Mouse (Mus musculus): ENCODE results near the gene Cebpe. TPM values are rescaled to one million over a fixed set of nuclear protein-coding genes. Genes with fewer than 3 reads are reported as not detected.

Gene Cebpe
- polyA plus RNA-seq, 1 experiment from 2014 or later: not detected

DNA sequence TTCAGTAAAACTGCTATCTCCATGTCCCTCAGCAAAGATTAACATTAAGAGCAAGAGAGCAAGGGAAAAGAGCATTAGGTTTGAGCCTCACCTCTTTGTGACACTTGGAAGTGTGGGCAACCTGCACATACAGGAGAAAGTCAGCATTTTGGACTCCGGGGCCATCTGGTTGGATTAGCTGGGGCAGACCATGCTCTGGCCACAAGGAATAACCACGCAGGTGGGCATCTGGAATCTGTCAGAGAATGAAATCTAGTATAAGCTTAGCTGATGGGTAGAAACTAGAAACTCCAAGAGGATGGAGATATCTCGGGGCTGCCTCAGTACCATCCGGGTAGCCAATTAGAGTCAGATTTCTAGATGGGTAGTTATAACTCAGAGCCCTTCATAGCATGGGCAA, 15.2 kb downstream of the Cebpe start:
- H3K4me1 ChIP-seq: no peaks in the 10 kb centered on the region
- no peak overlapping the region for H3K27ac ChIP-seq (replicated peaks)
- H3K27me3 ChIP-seq: no peaks in the 10 kb centered on the region
- WGBS: 91% methylated on average over 4 of the region's 4 CpGs
- no peak overlapping the region for H3K9ac ChIP-seq (replicated peaks)
- H3K9me3 ChIP-seq: no peaks in the 10 kb centered on the region
- 0 out of 2 replicates have a peak, but pooled peaks cover 13% of the 10 kb centered on the region for H3K36me3 ChIP-seq
- ATAC-seq (replicated peaks): no peak
- H3K4me3 ChIP-seq: no peak overlapping the region
- no peak overlapping the region for H3K4me2 ChIP-seq (replicated peaks)

DNA sequence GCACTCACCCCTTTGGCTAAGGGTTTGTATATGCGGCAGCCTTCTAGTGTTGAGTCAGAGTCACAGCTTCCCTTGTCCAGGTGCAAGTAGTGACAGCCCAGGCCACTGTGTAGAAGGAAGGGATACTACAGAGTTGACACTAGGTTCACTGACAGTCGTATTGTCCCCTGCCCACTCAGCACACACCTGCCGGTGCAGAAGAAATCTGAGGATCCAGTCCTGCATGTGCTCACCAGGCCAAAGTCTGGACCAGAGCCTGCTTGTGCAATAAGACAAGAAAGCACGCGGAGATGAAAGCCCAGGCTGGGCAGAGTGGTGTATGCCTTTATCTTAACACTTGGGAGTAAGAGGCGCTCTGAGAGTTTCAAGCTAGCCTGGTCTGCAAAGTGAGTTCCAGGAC, 16.9 kb downstream of the Cebpe start:
- H3K9me3 ChIP-seq: no peaks in the 10 kb centered on the region
- H3K4me1 ChIP-seq: no peaks in the 10 kb centered on the region
- H3K9ac ChIP-seq (replicated peaks): no peak overlapping the region
- no peaks in the 10 kb centered on the region for H3K27me3 ChIP-seq
- 87% methylated on average over 6 of the region's 6 CpGs for WGBS
- H3K4me3 ChIP-seq: no peak overlapping the region
- ATAC-seq (replicated peaks): no peak
- H3K4me2 ChIP-seq (replicated peaks): no peak overlapping the region
- peaks cover 23% of the 10 kb centered on the region for H3K36me3 ChIP-seq
- H3K27ac ChIP-seq (replicated peaks): no peak overlapping the region

DNA sequence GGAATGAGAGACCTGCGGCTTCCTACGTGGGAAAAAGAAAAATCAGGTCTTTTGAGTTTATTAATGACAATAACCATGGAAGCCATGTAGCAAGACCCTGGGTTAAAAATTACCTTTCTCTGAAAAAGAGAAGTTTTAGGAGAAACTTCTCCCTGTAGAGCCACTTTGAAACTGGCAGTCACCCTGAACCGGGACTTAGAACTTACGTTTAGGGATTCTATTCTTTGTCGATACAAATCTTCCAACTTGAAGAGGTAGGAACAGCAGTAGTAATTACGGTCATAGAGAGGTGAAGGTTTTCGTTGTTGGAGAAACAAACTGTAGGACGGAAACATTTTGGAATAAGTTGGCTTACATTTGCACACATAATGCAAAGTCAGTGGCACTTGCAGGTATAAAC, 24.7 kb downstream of the Cebpe start:
- Histone ChIP-seq H3K4me3 (peak overlapping the region; percentile 83), H3K27ac (replicated peaks) (peak overlapping the region; percentile 67)

DNA sequence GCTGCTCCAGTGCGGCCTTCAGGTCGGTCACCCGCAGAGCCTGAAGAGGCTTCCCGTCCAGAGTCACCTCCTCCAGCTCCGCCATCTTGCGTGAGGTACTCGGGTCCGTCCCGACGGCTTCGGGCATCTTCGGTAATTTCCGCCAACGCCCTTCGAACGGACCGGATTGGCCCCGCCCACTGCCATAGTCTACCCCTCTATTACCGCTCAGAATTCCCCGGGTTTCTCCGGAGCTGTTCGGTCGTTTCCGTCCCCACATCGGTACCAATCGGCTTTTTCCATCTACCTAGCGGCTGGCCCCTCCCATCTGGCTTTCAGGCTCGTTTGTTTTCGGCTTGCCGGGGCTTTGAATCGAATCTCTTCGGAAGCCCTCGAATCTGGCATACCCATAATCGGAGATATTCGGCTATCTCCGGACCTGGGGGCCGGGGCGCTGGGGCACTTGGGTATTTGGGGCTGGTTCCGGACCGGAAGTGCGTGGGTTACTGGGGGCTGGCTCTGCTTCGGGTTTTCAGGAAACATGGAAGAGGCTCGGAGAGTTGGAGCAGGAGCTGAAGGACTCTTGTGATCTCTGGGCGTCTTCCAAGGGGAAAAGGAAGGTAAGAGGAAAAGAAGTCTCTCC, 25.3 kb downstream of the Cebpe start, which contains the start of gene Acin1:
TSS of gene Acin1 (minus strand) at position 410 of the 622 bp plus-strand sequence.
- under 1% methylated on average over 44 of the region's 44 CpGs for WGBS
- H3K4me2 ChIP-seq (replicated peaks): peak within 1 kb of the TSS; percentile 80
- H3K9me3 ChIP-seq: no peaks in the 10 kb centered on the region
- peak within 1 kb of the TSS; percentile 96 for H3K9ac ChIP-seq (replicated peaks)
- peaks cover 37% of the 10 kb centered on the region for H3K4me1 ChIP-seq
- H3K27me3 ChIP-seq: no peaks in the 10 kb centered on the region
- peak; percentile 98 for ATAC-seq (replicated peaks)
- peak within 1 kb of the TSS; percentile 94 for H3K27ac ChIP-seq (replicated peaks)
- peak within 1 kb of the TSS; percentile 83 for H3K4me3 ChIP-seq
- H3K36me3 ChIP-seq: peaks cover 34% of the 10 kb centered on the region

More for the DNA sequence above, 24.7 kb downstream of the Cebpe start:
- no peaks in the 10 kb centered on the region for H3K9me3 ChIP-seq
- 8% methylated on average over 8 of the region's 8 CpGs for WGBS
- peak overlapping the region; percentile 67 for H3K4me2 ChIP-seq (replicated peaks)
- no peaks in the 10 kb centered on the region for H3K27me3 ChIP-seq
- peaks cover 28% of the 10 kb centered on the region for H3K36me3 ChIP-seq
- no peak for ATAC-seq (replicated peaks)
- peak overlapping the region; percentile 64 for H3K9ac ChIP-seq (replicated peaks)
- peaks cover 37% of the 10 kb centered on the region for H3K4me1 ChIP-seq

DNA sequence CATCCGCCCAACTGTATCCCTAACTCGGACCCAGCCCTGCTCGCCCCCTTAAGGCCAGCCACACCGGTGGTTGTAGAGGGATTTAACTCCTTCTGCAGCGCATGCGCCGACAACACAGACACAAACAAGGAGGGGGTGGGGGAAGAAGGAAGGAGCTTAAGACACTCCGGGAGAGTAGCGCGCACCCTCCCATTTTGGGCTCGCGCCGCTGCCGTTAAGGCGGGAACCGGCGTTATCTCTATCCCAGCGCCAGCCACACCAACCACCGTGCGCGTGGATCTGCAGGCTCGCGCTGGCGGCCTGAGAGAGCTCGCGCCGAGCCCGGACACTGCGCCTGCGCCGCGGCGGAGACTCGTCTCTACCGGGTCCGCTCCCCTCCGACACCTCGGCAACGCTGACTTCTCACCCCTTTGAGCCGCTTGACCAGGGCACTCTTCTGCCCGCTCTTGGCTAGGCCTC, 25.9 kb downstream of the Cebpe start, which contains the start of gene 1700123O20Rik:
TSS of gene 1700123O20Rik (plus strand) at position 154 of the 459 bp plus-strand sequence.
- Histone ChIP-seq H3K27ac (replicated peaks) (peak within 1 kb of the TSS; percentile 94), H3K9ac (replicated peaks) (peak within 1 kb of the TSS; percentile 96), H3K36me3 (peaks cover 36% of the 10 kb centered on the region), H3K9me3 (no peaks in the 10 kb centered on the region), H3K4me3 (peak within 1 kb of the TSS; percentile 83), H3K27me3 (no peaks in the 10 kb centered on the region), H3K4me2 (replicated peaks) (peak within 1 kb of the TSS; percentile 80), H3K4me1 (peaks cover 37% of the 10 kb centered on the region)
- WGBS: under 1% methylated on average over 41 of the region's 41 CpGs
- ATAC-seq (replicated peaks): peak; percentile 75

DNA sequence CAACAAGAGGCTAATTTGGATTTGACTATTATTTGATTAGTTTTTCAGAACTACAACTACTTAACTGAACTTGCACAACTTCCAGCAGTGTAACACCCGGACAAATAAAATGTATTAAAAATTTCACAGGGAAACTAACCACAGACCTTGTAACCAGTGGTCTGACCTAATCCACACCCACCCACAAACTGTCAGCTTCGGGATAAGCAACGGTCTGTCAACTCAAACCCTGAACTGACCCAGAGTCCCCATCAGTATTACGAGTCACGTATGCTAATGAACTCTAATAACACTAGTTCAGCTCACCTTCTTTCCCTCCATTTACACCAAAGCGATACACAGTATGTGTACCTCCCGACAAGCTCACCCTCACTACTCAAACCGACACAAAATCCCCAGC, 26.5 kb downstream of the Cebpe start:
- Histone ChIP-seq H3K9me3 (no peaks in the 10 kb centered on the region), H3K27ac (replicated peaks) (peak overlapping the region; percentile 94), H3K36me3 (peaks cover 35% of the 10 kb centered on the region), H3K27me3 (no peaks in the 10 kb centered on the region), H3K4me3 (peak overlapping the region; percentile 83), H3K4me1 (peaks cover 37% of the 10 kb centered on the region), H3K4me2 (replicated peaks) (peak overlapping the region; percentile 80), H3K9ac (replicated peaks) (peak overlapping the region; percentile 96)
- 14% methylated on average over 8 of the region's 8 CpGs for WGBS
- ATAC-seq (replicated peaks): no peak

DNA sequence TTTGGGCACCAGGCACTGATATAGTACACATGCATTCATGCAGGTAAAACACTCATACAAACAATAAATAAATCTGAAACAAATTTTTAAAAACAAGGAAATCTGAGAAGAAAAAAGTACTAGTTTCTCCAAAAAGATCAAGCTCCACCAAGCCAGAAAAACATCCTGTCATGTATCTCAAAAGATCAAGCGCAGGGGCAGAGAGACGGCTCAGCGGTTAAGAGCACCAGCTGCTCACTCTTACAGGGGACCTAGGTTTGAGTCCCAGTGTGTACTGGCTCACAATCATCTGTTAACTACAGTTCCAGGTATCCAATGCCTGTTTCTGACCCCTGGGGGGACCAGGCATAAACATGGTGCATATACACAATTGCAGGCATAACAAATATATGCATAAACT, 29.6 kb downstream of the Cebpe start:
- 92% methylated on average over 3 of the region's 3 CpGs for WGBS
- Histone ChIP-seq H3K27me3 (no peaks in the 10 kb centered on the region), H3K9me3 (no peaks in the 10 kb centered on the region)

DNA sequence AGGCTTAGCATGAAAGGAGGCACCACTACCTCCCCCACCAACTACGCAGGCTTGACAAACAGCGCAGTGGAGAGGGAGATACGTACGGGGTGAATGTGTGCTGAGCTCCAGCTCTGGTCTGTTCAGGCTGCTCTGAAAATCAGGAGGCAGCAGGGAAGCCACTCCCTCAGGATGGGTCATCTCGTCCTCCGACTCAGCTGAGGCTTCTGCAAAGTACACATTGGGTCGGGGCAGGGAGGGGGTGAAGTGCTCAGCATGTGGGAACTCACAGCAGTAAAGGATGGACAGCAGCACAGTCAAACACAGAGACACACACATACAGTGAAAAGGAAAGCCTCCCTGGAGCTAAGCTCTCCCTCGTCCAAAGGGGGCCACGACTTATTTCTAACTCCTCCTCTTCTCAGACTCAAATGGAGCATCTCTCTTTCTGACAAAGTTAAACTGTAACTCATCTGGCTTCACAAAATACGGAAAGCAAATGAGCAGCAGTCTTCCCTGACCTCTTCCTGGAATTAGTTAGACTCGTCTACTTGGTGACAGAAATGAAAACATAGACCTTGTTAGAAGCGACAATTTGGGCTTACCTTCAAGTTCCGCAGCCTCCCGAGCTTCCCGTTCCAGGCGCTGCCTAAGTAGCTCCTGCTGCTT, 33.2 kb downstream of the Cebpe start:
- no peak for ATAC-seq (replicated peaks)
- H3K4me3 ChIP-seq: no peak overlapping the region
- 88% methylated on average over 16 of the region's 16 CpGs for WGBS
- peaks cover 60% of the 10 kb centered on the region for H3K36me3 ChIP-seq
- H3K27me3 ChIP-seq: no peaks in the 10 kb centered on the region
- H3K9me3 ChIP-seq: no peaks in the 10 kb centered on the region
- peaks cover 4% of the 10 kb centered on the region; the same call in 1 of the 2 replicates for H3K4me1 ChIP-seq
- no peak overlapping the region for H3K9ac ChIP-seq (replicated peaks)
- no peak overlapping the region for H3K27ac ChIP-seq (replicated peaks)
- H3K4me2 ChIP-seq (replicated peaks): no peak overlapping the region

More for the DNA sequence above, 29.6 kb downstream of the Cebpe start:
- H3K4me3 ChIP-seq: no peak overlapping the region
- peaks cover 40% of the 10 kb centered on the region for H3K36me3 ChIP-seq
- no peak overlapping the region for H3K27ac ChIP-seq (replicated peaks)
- no peak overlapping the region for H3K4me2 ChIP-seq (replicated peaks)
- no peak for ATAC-seq (replicated peaks)
- H3K9ac ChIP-seq (replicated peaks): no peak overlapping the region
- H3K4me1 ChIP-seq: peaks cover 20% of the 10 kb centered on the region

DNA sequence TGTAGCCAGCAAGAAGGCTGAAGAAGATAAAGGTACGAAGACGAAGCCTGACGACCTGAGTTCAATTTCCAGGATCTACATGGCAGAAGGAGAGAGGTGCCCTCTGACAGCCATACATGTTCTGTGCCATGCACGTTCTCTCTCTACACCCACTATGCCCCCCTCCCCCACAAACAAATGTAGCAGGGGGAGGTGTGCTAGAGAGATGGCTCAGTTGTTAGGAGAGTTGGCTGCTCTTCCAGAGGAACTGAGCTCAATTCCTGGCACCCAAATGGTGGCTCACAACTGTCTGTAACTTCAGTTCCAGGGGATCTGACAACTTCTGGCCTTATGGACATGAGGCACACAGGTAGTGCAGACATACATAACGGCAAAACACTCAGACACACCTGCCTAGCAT, 35.7 kb downstream of the Cebpe start:
- Histone ChIP-seq H3K9ac (replicated peaks) (no peak overlapping the region), H3K27ac (replicated peaks) (no peak overlapping the region), H3K4me1 (no peaks in the 10 kb centered on the region), H3K36me3 (peaks cover 64% of the 10 kb centered on the region), H3K4me2 (replicated peaks) (no peak overlapping the region), H3K27me3 (no peaks in the 10 kb centered on the region), H3K4me3 (no peak overlapping the region), H3K9me3 (no peaks in the 10 kb centered on the region)
- no peak for ATAC-seq (replicated peaks)
- WGBS: 83% methylated on average over 5 of the region's 5 CpGs

DNA sequence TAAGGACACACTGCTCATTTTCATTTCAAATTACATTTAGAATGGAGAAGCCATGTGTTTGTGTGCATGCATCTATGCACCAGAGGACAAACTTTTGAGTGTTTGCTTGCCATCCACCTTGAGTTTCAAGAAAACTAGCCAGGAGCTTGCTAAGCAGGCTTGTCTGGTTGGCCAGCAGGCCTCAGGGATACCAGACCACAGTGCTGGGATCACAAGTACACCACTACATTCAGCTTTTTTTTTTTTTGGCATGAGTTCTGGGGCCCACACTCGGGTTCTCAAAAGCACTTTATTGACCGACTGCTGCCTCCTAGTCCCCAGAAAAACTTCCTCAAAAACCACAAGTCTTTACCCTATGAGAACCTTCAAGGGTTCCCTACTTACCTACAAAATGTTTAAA, 37.7 kb downstream of the Cebpe start:
- 76% methylated on average over 2 of the region's 2 CpGs for WGBS
- ATAC-seq (replicated peaks): no peak

DNA sequence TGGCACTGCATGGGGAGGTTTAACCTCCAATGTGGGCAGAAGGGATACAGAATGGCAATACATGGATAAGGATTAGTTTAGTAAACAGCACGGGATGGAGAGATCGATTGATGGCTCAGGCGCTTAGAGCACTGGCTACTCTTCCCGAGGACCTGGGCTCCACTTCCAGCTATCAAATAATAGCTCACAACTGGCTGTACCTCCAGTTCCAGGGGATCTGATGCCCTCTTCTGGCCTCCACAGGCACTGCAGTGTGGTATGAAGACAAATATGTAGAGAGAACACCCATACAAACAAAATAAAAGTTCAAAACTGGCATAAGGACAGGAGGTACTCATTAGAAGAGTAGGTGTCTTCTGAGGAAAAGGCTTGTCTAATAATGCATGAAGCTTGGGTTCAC, 42.6 kb downstream of the Cebpe start:
- no peak for ATAC-seq (replicated peaks)
- WGBS: 73% methylated on average over 4 of the region's 4 CpGs
- H3K36me3 ChIP-seq: peaks cover 65% of the 10 kb centered on the region

More for the DNA sequence above, 37.7 kb downstream of the Cebpe start:
- Histone ChIP-seq H3K4me1 (no peaks in the 10 kb centered on the region), H3K27me3 (no peaks in the 10 kb centered on the region), H3K36me3 (peaks cover 62% of the 10 kb centered on the region), H3K9me3 (no peaks in the 10 kb centered on the region), H3K9ac (replicated peaks) (no peak overlapping the region), H3K27ac (replicated peaks) (no peak overlapping the region), H3K4me3 (no peak overlapping the region), H3K4me2 (replicated peaks) (no peak overlapping the region)

DNA sequence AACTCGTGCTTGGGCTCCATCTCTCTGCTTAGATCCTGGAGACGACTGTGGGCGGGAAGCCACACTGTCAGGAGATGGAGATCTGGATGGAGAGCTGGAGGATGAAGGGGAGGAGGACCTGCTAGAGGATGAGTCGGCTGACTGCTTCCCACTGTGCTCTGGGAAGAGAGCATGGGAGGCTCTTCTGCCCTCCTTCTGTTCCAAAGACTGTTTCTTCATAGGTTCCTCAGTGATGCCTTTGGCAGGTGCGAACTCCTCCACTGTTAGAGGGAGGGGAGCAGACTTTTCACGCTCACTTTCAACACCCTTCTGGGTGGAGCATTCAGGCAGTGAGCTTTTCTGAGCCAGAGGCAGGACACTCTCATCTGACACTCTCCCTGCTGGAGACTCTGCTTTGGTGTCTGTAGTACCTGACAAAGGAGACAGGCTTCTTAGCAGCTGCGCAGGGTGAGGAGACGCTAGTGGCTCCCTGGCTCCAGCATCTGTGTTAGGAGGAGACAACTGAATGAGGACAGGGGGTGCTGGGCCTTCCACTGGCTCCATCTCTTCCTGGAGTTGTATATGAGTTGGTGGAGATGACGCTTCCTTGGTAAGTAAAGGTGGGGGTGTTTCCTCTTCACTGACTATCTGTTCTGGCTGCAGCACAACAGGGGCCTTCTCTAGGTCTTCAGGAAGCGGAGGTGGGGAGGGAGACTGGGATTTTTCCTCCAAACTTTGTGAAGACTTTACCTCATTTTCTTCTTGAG, 47.3 kb downstream of the Cebpe start:
- H3K9me3 ChIP-seq: no peaks in the 10 kb centered on the region
- H3K9ac ChIP-seq (replicated peaks): no peak overlapping the region
- peaks cover 87% of the 10 kb centered on the region for H3K36me3 ChIP-seq
- no peaks in the 10 kb centered on the region for H3K27me3 ChIP-seq
- H3K4me1 ChIP-seq: no peaks in the 10 kb centered on the region
- H3K4me2 ChIP-seq (replicated peaks): no peak overlapping the region
- H3K4me3 ChIP-seq: no peak overlapping the region
- no peak overlapping the region for H3K27ac ChIP-seq (replicated peaks)
- ATAC-seq (replicated peaks): no peak
- 94% methylated on average over 10 of the region's 10 CpGs for WGBS

More for the DNA sequence above, 42.6 kb downstream of the Cebpe start:
- no peaks in the 10 kb centered on the region for H3K4me1 ChIP-seq
- H3K27ac ChIP-seq (replicated peaks): no peak overlapping the region
- H3K4me2 ChIP-seq (replicated peaks): no peak overlapping the region
- no peak overlapping the region for H3K9ac ChIP-seq (replicated peaks)
- H3K27me3 ChIP-seq: no peaks in the 10 kb centered on the region
- no peaks in the 10 kb centered on the region for H3K9me3 ChIP-seq
- H3K4me3 ChIP-seq: no peak overlapping the region
